Mouse (Mus musculus): ENCODE measurements around the gene Nr0b2.
A peak's percentile ranks its signal among the peaks of the same experiment; 100 is the strongest.

Nr0b2 gene

DNA sequence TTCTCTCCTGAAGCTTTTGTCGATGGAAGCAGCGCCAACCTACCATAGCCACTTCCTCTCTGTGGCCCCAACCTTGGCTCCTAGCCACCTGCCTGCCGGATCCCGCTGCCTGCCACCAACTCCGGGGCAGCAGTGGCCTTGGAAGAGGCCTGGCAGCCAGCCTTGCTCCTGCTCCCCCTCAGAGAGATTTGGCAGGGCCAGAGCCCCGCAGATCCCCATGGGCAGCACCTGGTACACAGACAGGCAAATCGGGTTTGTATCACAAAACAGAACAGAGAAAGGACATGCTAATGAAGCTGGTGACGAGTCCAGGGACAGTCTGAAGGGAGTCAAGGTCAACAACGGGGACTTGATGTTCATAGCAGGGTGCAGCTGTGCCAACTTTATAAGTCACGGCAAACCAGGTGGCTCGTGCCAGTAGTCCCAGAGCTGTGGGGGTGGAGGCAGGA lies 10.0 kb downstream of the Nr0b2 start:
- DNase-seq, result no peak

DNA sequence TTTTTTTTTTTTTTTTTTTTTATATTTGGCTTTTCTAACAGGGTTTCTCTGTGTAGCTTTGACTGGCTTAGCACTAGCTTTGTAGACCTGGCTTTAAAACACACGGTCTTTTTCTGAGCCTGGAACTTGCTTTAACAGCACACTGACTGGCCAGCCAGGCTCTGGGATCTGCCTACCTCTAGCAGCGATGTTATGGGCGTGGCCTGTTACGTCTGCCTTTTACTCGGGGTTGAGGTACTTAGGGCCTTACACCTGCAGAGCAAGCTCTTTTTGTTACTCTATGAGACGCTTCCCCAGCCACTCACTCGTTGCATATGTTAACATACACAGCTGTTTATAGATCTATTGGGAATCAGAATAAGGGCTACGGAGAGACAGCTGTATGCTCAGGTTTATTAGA lies 14.1 kb downstream of the Nr0b2 start:
- no peak for DNase-seq

DNA sequence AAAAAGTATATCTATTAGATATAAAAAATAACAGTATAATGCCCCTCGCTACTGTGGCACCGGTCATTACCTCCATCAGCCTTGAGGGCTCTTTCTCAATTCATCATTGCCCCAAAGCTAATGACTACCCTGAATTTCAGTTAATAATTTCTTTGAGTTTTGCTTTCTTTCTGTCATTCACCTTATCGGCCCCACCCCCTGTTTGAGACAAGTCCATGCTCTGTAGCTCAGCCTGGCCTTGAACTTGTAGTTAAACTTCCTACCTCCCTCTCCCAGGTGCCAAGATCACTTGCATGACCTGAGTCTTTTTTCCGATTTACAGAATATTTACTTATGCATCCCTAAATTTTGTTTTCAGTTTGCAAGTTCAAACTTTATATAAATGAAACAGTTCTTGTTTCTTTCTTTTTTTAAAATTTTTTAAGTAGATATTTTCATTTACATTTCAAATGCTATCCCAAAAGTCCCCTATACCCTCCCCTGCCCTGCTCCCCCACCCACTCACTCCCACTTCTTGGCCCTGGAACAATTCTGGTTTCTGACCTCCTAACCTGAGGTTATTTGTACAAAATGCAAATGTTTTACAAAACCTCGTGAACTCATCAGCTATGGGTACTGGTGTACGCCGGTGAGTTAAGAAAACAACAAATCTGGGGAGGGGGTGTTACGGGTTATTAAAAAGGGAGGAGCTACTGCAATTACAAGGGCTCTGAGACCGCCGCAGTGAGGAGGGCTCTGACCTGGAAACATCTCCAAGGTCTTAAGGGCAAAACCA lies 16.3 kb downstream of the Nr0b2 start:
- DNase-seq, result no peak

DNA sequence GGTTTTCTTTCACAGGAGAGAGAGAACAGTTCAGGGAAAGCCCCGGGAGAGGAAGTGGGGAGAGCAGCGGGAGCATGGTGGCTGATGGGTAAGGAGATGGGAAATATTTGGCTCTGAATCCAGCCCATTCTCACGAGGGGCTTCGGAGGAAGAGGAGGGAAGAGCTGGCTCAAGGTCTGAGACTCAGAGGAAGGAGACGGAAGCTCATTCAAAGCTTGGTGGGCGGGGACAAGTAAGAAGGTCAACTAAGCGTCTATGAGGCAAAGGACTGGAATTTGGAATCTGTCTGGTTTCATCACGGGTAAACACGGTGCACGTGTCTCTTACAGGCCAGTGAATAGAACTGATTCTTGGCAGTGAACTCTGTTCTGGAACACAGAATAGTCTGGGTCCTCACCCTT lies 16.9 kb downstream of the Nr0b2 start:
- no peak for DNase-seq

DNA sequence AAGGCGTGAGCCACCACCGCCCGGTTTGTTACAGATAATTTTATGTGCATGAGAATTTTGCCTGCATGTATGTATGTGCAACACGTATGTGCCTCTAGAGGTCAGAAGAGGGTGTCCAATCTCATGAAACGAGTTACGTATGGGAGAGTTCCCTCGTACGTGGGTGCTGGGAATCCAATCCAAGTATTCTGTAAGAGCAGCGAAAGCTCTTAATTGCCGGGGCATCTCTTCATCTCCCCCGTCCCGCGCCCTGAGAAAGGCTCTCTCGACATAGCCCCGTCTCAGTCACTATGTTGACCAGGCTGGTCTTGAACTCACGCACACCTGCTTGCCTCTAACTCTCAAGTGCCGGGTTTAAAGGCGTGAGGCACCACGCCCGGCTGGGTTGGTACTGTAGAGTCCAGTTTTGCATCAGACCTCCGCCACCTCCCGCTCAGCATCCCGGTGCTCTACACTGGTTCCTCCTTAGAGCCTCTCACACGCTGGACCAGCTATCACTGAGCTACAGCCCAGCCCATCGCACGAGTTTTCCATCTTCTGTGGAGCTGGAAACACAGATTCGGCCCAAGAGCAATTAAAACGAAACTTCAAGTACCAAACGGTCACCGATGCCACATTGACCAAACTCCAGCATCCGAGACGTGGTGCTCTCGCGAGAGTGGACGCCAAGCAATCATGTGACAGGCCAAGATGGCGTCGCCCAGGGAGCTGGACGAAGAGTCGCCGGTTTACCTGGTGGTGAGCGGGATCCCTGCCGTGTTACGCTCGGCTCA lies 21.1 kb downstream of the Nr0b2 start, which contains the start of gene Gpatch3:
TSS of gene Gpatch3 (plus strand) at position 676 of the 773 bp plus-strand sequence.
- peak; percentile 83 for DNase-seq

DNA sequence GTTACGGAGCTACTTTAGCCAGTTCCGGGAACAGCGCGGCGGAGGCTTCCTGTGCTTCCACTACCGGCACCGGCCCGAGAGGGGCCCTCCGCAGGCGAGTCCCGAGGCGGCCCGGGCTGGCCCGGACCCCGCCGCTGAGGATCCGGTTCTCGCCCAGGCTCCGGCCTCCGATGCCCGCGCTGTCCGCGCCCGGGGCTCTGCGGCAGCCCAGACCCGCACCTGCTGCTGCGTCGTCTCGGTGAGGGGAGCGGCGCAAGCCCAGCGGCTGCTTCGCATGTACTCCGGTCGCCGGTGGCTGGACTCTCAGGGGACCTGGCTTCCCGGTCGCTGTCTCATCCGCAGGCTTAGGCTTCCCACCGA lies 21.6 kb downstream of the Nr0b2 start:
- DNase-seq, result no peak

DNA sequence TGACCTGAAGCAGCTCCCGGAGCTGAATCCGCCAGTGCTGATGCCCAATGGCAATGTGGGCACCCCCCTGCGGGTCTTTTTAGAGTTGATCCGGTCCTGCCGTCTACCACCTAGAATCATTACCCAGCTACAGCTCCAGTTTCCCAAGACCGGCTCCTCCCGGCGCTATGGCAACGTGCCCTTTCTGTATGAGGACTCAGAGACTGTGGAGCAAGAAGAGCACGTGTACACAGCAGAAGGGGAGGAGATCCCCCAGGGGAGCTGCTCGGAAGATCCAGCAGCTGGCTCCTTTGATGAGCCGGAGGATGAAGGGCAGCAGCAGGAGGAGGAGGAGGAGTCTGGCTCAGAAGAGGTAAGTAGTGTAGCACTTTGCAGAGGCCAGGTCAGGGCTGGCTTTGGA lies 24.8 kb downstream of the Nr0b2 start:
- no peak for DNase-seq

DNA sequence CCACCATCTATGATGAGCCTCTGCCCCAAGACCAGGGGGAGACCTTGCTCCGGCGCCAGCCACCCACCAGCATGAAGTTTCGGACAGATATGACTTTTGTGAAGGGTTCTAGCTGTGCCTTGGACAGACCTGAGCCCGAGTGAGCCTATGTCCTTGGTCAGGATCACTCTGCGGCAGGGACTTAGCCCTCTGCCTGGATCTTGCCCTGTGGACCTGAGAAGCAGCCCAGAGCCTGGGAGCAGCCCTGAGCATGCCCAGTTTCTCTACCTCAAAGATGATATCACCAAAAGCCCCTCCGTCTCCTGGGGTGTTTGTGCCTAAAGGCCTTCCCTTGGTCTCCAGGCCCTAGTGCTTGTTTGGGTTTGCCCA lies 30.5 kb downstream of the Nr0b2 start:
- DNase-seq, result no peak

DNA sequence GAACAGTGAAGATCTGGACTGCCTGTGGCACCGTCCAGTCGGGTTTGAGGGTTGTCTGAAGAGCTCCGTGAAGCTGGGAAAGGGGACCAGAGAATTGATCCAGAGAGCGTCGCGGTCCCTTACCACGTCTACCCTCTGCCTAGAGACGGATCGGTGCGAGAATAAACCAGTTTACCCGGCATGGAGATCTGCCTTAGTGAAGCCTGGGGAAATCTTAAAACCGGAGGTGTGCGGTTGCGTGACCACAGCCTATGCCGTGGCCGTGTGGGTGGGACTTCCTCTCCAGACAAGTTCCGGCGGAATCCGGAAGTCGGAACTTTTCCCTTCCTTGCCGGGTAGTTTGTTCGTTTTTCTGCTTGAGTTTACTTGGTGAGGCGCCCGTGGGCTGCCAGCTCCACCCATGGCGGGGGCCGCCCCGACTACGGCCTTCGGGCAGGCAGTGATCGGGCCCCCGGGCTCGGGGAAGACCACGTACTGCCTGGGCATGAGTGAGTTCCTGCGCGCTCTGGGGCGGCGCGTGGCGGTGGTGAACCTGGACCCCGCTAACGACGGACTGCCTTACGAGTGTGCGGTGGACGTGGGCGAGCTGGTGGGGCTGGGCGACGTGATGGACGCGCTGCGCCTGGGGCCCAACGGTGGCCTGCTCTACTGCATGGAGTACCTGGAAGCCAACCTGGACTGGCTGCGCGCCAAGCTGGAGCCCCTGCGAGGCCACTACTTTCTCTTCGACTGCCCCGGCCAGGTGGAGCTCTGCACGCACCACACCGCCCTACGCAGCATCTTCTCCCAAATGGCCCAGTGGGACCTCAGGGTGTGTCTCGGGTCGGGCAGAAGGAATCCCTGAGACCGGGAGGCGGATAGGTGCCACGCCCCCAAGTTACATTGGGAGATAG lies 31.1 kb downstream of the Nr0b2 start, which contains the start of gene Gpn2:
TSS of gene Gpn2 (plus strand) at position 304 of the 893 bp plus-strand sequence.
- peak; percentile 89 for DNase-seq

DNA sequence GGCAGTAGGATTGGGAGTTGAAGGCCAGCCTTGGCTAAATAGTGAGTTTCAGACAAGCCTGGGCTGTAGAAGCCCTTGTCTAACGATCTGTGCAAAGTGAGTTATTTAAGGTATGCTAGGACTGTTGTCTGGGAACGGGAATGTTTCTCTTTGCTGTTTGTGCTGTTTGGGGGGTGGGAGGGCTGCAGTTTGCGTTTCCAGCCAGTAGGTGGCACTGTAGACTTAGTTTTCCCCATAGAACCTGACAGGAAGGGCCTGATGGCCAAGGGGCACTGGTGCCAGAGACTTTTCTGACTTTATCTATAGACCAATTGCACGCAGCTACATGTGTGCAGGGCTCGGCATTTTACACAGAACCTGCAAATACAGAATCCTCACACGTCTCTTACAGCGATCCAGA lies 39.4 kb downstream of the Nr0b2 start:
- DNase-seq, result peak; percentile 64

DNA sequence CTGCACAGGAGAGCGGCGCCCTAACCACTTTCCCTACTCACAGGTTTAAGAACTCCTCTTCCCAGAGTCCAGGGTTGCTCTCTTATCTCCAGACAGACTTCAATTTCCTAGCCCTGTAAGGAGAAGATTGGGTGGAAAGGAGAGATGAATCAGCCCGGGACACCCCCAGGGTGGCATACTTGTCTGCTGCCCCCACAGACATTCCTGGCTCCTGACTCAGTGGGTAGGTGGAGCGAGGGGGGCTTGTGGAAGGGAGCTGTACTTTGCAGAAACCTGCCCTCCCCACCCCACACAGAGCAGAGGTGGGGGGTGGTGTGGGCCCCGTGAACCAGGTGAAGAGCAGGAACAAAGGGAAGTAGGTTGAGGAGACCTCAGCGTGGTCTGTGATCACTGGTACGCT lies 42.4 kb downstream of the Nr0b2 start:
- no peak for DNase-seq

DNA sequence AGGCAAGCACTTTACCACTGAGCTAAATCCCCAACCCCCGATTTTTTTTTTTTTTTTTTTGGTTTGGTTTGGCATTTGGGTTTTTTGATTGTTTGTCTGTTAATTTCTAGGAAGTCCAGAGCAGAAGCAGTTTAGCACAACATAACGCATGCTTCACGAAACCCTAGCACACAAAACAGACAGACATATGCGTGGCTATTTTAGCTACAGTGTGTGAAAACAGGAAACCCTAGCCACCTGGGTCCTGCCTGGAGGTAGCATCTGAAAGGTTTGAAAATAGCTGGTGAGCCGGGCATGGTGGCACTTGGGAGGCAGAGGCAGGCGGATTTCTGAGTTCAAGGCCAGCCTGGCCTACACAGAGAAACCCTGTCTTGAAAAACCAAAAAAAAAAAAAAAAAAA lies 42.9 kb downstream of the Nr0b2 start:
- DNase-seq, result no peak

DNA sequence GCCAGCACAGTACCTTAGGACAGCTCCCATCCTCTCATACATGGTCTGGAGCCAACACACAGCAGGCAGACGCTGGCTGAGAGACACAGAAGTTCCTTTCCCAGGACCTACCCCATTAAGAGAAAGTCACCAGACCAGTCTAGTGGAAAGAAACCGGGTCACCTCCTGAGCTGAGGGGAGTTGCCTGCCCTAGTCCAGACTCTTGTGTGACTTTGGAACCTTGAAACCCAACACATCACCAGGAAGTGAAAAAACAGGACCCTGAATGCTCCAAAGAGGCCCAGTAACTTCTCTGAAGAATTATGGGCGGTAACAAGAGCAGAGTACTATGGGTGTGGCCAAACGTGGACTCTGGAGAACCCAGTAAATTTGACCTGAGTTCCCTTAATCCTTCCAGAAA lies 45.4 kb downstream of the Nr0b2 start:
- no peak for DNase-seq

DNA sequence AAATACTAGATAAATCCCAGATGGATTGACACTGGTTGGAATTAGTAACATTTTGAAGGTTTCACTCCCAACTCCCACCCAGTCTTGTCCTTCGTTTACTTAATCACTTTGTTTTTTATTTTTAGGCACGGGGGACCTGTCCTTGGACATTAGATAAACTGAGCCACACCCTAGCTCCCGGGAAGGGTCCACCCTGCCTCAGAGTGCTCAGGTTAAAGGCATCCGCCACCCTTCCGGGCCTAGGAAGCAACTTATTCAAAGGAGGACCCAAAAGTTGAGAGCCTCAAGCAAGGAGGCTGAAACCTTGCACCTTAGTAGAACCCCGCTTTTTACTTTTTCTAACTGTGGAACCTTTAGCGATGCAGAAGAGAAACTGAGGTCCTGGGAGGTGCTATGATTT lies 45.9 kb downstream of the Nr0b2 start:
- no peak for DNase-seq

DNA sequence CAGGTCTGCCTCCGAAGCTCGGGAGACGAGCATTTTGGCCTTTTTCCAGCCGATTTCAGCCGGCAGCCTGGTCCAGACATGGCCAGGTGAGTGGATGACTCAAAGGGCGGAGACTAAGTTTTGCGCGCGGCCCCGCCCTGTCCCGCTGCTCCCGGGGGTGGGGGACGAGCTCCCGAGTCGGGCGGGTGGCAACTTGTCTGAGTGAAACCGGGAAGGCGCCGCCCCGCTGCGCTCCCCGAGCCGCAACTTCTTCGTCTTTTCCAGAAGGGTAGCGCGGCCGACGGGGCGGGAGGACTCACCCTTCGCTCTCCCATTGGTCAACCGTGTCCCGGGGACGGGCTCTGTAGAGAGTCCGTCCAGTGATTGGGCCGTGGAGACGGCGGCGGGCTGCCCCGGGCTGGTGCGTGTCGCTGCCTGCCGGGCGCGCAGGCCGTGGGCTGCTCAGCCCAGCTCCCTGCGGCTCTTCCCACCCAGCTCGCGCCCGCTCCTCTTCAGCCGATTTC lies 46.4 kb downstream of the Nr0b2 start:
- peak; percentile 63 for DNase-seq

DNA sequence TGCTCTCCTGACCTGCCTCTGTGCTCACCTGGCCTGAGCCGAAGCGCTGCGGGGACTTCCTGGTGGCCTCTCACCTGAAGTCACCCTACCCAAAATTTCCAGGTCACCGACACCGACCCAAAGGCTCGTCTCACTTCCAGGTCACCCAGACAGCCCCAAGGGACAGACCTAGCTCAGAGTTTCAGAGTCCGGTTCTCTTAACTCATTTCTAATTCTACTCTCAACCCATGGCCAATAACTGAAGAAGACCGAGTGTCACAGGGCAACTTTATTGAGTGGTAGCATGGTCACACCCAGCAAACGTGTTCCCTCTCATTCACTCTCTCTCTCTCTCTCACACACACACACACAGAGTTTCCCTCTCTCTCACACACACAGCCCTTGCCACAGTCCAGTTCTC lies 47.1 kb downstream of the Nr0b2 start:
- DNase-seq, result no peak

DNA sequence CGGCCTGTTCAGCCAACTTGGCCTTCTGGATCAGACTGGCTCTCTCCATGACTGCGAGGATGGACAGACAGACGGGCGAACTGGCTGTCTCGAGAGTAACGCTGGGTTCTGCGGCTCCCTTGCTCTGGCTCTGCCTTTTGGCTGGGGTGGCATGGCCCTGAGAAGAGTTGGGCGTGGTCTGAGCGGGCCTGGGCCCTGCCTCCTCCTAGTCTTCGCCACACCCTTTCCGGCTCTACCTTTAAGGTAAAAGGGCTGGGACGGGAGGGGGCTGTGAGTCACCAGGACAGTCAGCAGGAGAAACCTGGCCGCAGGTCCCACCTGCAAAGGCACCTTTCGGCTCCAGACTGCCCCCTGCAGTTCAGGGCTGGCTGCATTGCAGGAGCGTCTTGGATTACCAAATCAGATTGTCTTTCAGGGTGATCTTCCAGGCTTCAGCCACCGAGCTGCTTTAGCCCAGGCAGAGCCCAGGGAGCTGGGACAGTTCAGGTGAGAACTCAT lies 48.6 kb downstream of the Nr0b2 start, which contains the start of gene Sfn:
TSS of gene Sfn (minus strand) at position 448 of the 498 bp plus-strand sequence.
- DNase-seq, result peak; percentile 71

DNA sequence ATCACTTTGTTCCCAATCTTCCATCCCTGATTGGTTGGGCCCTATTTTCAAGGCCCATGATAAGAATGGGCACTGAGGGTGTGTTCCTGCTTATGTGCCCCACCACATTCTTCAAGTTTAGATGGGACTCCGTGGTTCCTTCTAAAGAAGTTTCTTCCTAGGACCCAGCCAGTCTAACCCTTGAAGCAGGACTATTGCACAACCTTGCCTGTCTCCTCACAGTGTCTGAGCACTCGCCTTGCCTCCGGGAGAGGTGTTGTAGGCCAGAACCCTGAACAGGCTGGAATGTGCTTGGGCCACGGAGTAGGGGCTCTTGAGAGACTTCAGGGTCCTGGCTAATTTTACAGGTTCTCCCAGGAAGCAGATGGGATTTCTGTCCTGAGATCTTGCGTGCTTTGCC lies 49.9 kb downstream of the Nr0b2 start:
- DNase-seq, result no peak

DNA sequence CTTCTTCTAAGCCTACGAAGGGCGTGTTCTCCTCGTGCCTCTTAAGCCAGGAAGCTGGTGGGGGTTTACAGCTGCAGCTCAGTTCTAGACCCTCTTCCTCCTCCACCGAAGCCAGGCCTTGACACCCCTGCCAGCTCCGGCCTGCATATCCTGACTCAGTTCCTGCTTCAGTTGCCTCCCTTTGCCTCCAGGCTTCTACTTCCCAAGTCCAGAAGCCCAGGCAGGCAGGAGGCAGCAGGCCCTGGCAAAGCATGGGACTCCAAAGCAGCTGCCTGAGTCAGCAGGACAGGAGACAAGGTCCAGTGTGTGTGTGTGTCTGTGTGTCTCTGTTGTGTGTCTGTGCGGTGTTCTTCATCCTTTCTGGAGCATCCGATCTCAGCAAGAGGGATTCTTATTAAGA lies 51.0 kb downstream of the Nr0b2 start:
- no peak for DNase-seq

DNA sequence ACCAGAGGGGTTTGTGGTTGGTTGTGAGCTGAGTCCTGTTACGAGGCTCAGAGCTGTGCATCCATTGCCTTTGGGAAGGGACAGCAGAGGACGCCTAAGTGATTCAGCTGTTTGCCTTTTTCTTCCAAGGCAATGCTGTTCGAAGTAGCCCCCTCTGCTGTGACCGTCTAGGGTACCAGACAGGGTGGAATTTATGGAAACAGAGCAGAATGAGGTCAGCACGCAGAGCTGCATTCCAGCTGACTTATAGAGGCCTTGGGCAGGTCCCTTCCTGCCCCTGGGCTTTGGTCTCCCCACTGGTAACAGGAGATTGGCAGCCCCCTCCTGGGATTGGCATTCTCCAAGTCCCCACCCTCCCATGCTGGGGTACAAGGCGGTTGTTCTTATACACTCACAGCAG lies 51.7 kb downstream of the Nr0b2 start:
- DNase-seq, result no peak

DNA sequence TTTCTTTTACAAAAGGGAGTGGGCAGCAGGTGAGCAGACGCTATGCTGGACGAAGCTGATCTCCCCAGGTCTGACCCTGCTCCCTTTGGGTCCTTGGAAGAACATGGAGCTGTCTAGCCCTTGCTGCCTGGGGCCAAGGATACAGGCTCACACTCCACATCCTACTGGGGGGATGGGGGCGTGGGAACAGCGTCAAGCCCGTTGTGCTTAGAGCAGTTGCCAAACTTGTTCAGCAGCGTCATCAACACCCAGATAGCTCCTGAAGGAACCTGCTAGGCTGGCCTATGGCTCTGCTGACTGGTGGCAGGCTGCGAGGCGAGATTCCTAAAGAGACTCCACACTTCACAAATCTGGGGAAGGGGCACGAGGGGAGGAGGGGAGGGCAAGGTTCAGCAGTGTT lies 52.2 kb downstream of the Nr0b2 start:
- no peak for DNase-seq
